Mouse (Mus musculus): ENCODE results near the gene Rhpn2.

GRCm38 (mm10) chr7:35347918-35348700 is 14.1 kb downstream of the Rhpn2 start:
- TF ChIP-seq CTCF (conservative IDR thresholded peaks at IDR 0.05; ENCODE audit: insufficient read depth, insufficient read length, low read depth, low read length): no peak
- TF ChIP-seq POLR2A (IDR thresholded peaks at IDR 0.05; ENCODE audit: low read depth, low read length): no peak

Measured in kidney, adult 2 months (tissue).